Mouse (Mus musculus) CD8-positive naive resting alpha-beta T cell, adult 2 months (primary cell): ENCODE measurements around the gene Rgs8.

ENCODE experiments used
- DNase-seq, 2 experiments: peaks; one replicate each; pipeline ENCODE4 v3.0.0; 2022; ENCODE audit warnings: low read depth in 2 of 2, low spot score in 2 of 2

The Rgs8 gene

GRCm38 (mm10) chr1:153673900-153674299 lies 21.1 kb downstream of the Rgs8 start:
- DNase-seq: no peak

GRCm38 (mm10) chr1:153675591-153675990 lies 22.8 kb downstream of the Rgs8 start:
- no peak for DNase-seq

- no peak for DNase-seq
Observed at GRCm38 (mm10) chr1:153677635-153678034, 24.8 kb downstream of the Rgs8 start.

- DNase-seq: no peak
Observed at GRCm38 (mm10) chr1:153679147-153679546, 26.3 kb downstream of the Rgs8 start.

- no peak for DNase-seq
Observed at GRCm38 (mm10) chr1:153679653-153680052, 26.8 kb downstream of the Rgs8 start.

GRCm38 (mm10) chr1:153680363-153680762 lies 27.5 kb downstream of the Rgs8 start:
- DNase-seq: no peak

GRCm38 (mm10) chr1:153681036-153681435 lies 28.2 kb downstream of the Rgs8 start:
- no peak for DNase-seq

GRCm38 (mm10) chr1:153683190-153683589 lies 30.4 kb downstream of the Rgs8 start:
- DNase-seq: no peak

GRCm38 (mm10) chr1:153685630-153686029 lies 32.8 kb downstream of the Rgs8 start:
- no peak for DNase-seq

GRCm38 (mm10) chr1:153692526-153692925 lies 39.7 kb downstream of the Rgs8 start:
- DNase-seq: no peak

GRCm38 (mm10) chr1:153694372-153695120 lies 41.7 kb downstream of the Rgs8 start:
- DNase-seq: no peak

- no peak for DNase-seq
Observed at GRCm38 (mm10) chr1:153695398-153695797, 42.6 kb downstream of the Rgs8 start.

- no peak for DNase-seq
Observed at GRCm38 (mm10) chr1:153696093-153696492, 43.3 kb downstream of the Rgs8 start.

- no peak for DNase-seq
Observed at GRCm38 (mm10) chr1:153696541-153696940, 43.7 kb downstream of the Rgs8 start.

GRCm38 (mm10) chr1:153697581-153698251 lies 44.9 kb downstream of the Rgs8 start:
- DNase-seq: no peak

- DNase-seq: no peak
Observed at GRCm38 (mm10) chr1:153698311-153699084, 45.7 kb downstream of the Rgs8 start.

- DNase-seq: no peak
Observed at GRCm38 (mm10) chr1:153700448-153701063, 47.7 kb downstream of the Rgs8 start.

GRCm38 (mm10) chr1:153701461-153701860 lies 48.6 kb downstream of the Rgs8 start:
- DNase-seq: no peak

GRCm38 (mm10) chr1:153702166-153702852 lies 49.5 kb downstream of the Rgs8 start:
- DNase-seq: no peak

- no peak for DNase-seq
Observed at GRCm38 (mm10) chr1:153702853-153703410, 50.1 kb downstream of the Rgs8 start.
